Mouse (Mus musculus) spleen, adult 18-20 months (tissue): Measurements from ENCODE around the gene Sptbn1.
A peak's percentile ranks its signal among the peaks of the same experiment; 100 is the strongest.

ENCODE experiments used
- DNase-seq, 2 experiments: peaks; one replicate each; pipeline ENCODE4 v3.0.0; 2022; ENCODE audit warnings: mixed read lengths in 2 of 2

The Sptbn1 gene

GRCm38 (mm10) chr11:30267892-30268647 is at the start of gene Sptbn1:
Sptbn1 (minus strand) TSS chr11:30268175.
- DNase-seq = peak; percentile 30 to 35

GRCm38 (mm10) chr11:30294279-30294678 is 26.3 kb upstream of the Sptbn1 start:
- no peak for DNase-seq

DNA sequence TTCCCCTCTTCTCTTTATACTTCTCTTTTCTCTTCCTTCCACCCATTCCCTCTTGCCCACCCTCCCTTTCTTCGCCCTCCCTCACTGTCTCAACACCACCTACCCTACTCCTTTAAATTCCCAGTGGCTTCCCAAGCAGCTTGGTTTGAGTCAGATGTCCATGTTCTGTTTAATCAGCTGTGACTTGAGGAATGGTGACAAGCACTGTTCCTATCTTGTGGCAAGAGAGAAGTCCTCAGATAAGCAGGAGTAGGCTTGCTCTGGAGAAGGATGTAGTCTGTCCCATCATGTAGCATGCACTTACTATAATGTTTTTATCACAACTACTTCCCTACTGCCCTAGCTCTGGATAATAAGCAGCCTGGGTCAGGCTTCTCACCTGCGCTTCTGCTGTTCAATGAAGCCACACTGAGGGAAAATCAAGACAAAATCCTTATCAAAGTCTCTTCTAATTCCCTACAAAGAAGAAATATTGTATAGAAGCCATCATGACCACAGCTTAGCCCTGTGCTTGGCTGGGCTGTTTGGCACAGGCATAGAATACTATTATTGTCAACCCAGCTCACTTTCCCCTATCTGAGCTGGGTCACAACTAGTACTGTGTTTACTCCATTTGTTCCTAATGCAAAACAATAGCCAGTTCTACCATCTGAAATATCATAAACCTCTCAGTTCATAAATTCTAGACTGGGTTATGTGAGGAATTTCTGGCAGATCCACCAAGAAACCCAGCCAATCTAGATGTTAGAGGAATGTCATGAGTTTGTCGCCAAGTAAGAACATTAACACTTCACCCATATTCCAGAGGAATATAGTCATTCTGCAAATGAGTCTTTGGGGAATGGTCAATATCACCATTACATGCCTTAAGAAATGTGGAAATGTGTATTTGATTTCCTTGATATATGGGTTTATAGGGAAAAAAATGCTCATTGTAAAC is 24.5 kb upstream of the Sptbn1 start:
- DNase-seq = no peak

DNA sequence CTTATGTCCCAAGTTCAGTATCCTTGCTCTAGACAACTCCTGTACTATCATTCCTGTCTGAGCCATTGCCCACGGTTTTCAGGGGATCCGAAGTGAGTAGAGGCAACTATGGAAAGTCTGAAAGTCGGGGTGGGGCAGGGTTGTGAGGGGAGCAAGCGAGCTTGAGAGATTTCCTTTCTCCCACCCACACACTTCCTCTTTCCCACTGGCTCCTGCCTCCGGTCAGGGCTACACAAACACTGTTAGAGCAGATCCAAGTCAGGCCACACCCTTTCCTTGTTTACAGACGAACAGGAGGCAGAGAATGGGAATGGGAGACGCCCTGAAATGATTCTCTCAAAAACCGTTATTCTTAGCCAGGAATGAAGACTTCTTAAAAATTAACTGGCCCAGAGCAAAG is 23.2 kb upstream of the Sptbn1 start:
- no peak for DNase-seq

DNA sequence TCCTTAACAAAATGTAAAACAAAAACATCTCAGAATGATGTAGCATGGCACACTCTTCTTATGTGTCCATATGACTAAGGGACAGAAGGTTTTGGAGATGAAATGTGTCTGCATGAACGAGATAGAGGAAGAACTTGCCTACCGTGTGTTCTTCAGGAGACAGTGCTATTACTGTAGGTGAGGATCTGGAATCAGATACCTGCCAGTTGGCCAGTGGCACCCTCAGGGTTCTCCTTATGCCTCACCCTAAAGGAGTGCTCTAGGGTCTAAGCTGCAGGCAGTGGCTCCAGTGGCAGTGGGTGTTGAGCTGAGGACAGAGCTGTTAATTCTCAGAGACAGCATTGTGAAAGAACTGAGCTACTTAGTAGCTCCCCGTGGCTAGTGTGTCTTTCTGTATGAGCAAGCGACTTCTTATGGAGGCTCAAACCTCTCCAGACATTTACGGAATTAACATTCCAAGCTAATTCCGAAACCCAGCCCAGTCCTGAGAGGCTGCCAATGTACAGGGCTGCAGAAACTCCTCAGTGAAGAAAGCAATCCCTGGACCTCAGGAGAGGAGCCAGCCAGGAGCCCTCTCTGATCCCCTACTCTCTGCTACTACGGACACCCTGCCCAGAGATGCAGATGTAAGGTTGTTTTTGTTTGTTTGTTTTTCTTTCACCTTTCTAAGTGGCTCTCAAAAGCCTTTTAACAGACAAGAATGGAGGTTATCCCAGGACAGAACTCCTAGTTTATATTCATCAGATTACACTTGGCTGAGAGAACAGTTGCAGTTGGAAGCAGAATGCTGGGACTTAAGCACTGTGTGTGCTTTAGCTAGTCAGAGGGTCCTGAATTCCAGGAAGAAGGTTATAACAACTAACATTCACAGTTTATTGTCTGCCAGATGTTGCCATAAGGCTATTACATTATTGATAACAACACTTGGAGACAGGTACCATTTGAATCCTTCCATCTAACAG is 21.8 kb upstream of the Sptbn1 start:
- no peak for DNase-seq

DNA sequence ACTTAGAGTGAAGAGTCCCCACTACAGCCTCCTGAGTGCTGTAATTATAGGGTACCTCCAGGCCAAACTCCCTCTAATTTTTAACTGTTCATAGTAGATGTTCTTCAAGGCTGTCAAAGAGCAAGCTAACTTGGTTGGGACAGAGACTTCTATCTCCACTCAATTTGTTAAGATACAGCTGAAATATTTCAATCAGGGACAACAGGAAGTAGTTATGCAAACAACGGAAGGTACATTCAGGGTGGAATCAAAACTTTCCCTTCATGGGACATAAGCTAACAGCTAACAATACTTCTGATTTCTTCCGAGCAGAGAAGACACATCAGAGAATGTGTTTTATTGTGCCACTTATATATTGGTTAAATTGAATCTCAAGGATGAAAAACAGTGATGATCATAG is 20.1 kb upstream of the Sptbn1 start:
- no peak for DNase-seq

DNA sequence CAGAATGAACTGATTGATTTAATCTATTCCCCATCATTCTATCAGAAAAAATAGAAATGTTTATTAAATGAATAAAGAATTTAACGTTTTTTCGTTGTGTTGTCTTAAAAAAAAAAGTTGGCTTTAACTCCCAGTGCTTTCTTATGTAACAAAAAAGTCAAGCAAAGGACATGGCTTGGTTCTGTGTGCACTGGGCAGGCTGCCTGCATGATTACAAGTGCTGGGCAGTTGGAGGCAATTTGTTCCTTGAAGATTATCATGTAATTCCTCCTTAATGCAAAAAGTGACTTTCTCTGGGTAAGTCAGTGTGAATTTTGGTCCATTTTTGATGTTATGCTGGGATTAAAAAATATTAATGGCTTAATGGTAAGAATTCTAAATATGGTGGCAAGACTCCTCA is 15.7 kb upstream of the Sptbn1 start:
- DNase-seq = no peak

GRCm38 (mm10) chr11:30281096-30281495 is 13.1 kb upstream of the Sptbn1 start:
- DNase-seq = no peak

- DNase-seq = no peak
Observed at GRCm38 (mm10) chr11:30279278-30279677, 11.3 kb upstream of the Sptbn1 start.

GRCm38 (mm10) chr11:30275436-30276031 is 7.6 kb upstream of the Sptbn1 start:
- no peak for DNase-seq

DNA sequence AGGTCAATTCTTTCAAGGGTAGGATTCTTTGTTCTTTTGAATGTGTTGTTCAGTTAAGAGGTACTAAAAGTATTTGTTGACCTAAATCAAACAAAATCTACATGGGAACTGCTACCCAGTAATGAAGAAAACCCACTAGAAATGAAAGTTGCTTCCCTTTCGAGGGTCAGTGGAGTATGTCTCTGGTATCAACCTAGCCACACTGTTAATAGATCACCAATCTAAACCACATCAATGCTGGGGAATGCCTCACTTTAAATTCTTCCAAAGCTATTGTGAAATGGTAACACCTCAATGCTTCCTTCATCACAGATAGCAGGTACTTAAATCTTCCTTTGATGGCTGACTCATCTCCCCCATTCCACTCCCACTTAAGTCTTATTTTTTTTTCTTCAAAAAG is 1.5 kb upstream of the Sptbn1 start:
- no peak for DNase-seq

DNA sequence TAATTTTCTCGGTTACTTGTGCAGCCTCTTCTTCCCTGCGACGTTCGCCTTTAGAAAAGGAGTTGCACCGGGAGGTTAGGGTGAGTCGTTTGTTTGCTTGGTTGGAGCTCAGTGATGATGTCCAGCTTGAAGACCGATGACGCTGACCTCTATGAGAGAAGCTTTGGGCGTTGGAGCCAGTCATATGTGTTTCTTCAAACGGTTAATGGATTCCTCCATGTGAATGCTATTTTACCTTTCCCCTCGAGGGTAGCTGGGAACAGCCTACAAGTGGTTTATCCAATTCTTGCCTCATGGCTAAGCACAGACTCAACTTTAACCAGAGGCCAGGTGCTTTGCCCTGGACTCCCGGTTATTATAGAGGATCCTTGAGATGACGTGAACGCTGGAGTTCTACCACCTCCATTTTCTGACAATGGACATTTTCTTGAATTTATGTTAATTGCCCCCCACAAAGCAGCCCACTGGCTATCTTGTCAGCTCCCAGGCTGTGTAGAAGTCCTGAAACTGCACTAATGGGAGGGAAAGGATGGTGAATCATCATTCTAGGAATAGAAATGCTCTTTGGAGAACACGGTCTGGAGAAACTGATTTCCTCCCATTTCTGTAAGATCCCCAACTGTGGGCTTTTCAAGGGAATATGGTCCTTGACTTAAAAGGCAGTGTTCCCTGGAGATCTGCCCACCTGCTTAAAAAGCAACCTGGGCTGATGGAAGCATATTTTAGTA is 837 bp upstream of the Sptbn1 start:
- no peak for DNase-seq

DNA sequence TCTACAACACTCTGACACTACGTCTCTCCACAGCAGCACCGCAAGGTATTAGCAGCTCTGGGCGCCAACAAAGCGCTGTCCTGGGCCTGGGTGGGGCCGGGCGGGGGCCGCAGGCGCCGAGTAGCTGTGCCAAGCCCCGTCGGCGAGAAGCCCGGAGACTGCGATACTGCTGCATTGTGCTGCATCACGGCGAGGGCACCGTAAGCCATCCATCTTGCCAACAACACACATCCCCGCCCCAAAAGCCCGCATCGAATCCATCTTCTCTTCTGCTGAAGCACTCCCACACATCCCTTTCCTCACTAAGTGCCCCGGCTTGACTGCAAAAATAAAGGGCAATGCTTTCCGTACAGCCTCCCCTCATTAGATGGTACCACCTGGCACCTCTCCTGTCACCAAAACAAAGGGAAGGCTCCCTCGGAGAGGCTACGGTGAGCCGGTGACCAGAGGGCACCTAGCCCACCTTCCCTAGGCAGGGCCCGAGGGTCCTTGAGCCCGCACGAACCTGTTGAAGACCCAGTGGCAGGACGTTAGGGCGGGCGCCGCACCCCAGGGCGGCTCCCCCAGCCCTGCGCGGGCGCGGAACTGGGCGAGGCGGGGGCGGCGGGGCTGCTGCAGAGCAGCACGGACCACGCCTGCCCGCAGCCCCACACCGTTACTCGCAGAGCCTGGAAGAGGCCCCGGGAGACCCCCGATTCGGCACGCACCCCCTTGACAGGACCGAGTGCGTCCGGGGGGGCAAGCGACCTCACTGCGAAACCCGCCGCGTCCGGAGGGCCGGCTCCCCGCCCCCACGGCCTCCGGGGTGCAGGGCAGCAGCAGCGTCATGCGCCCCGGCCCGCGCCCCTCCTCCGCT is 711 bp downstream of the Sptbn1 start:
- DNase-seq = peak; percentile 10 to 24

DNA sequence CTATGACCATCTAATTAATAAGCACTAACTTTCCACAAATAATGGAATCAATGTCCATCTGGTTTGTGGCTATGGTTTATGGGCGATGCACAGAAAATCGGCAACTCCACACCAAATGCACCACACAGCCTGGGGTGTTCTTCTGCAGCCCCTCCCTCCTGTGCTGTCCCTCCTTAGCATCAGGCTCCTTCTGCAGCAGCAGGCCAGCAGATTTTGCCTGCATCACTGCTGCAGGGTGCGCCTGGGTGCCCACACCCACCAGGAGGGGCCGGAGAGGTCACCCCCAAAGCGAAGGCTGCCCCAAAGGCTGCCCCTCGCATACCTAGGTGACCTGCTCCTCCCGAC is 1.3 kb downstream of the Sptbn1 start:
- no peak for DNase-seq

DNA sequence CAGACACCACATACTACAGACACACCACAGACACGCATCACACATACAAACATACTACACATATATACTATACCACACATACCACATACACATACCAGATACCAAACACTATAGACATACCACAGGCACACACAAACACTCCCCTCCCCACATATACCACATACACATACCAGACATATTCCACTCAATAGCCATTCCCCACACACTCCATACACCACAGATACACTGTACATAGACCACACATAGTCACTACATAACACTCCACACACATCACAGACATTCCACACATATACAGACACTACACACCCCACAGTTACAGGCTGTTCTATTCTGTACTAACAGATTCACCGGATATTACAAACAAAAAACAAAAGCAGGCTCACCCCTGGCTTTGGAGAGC is 2.3 kb downstream of the Sptbn1 start:
- DNase-seq = no peak

DNA sequence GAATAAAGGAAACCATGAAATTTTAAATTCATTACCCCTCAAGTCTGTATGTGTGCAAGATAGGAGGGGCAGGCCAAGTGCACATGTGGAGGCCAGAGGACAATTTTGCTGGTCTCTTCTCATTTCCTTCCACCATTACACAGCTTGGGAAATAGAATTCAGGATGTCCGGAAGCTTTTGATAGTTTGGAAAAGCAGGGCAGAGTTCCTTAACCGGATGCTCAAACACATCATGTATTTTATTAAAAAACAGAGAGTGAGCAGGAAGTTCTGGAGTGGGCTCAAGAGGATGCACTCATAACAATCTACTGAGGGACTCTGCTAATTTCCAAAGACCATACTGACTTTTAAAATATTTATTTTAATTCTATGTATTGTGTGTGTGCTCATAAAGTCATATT is 4.3 kb downstream of the Sptbn1 start:
- DNase-seq = no peak

DNA sequence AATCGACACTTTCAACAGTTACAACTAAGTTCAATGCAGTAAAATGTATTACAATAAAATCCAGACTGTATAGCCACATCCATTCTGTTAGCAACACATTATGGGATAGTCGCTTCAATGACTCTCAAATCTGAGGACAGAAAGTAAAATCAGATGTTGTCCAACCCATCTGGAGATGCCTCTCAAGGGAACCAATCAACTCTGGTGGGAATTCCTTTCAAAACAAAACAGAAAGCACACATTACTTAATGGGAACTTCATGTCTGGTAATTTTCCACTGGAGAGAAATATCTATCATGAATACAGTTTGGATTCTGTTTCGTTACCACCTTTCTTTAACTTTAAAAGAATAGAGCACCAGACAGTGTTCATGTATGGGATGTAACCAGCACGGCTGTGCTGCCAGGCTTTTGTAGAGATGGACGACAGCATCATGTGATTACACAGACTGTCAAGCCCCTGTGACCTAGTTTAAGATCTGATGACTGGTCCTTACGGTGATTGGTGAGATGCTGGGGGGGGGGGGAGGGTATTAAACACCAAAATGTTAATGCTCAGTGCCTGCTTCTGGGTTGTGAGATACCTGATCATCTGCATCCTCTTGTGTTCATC is 9.1 kb downstream of the Sptbn1 start:
- DNase-seq = no peak

- no peak for DNase-seq
Observed at GRCm38 (mm10) chr11:30257812-30258211, 10.2 kb downstream of the Sptbn1 start.

- no peak for DNase-seq
Observed at GRCm38 (mm10) chr11:30257085-30257484, 10.9 kb downstream of the Sptbn1 start.

GRCm38 (mm10) chr11:30256491-30256890 is 11.5 kb downstream of the Sptbn1 start:
- no peak for DNase-seq
